Mouse (Mus musculus) lung, postnatal 0 days (tissue): ENCODE measurements around the gene Fli1. TPM values are rescaled to one million over a fixed set of nuclear protein-coding genes. Genes with fewer than 3 reads are reported as not detected.

Experiments used
- ATAC-seq: fragments of 200-750 bp; cut with Nextera tagmentation; 2 replicates; pipeline ENCODE4 v1.8.0; 2017; ENCODE audit warnings: moderate library complexity
- DNase-seq: peaks from one replicate; pipeline ENCODE4 v3.0.0-alpha.2; 2016; ENCODE audit warnings: low spot score
- H3K27ac ChIP-seq: fragments of 300-500 bp; sonication (generic); 2 replicates; pipeline ENCODE4 v1.5.1; 2014; ENCODE audit warnings: antibody characterized with exemption, mild to moderate bottlenecking, low read length, mixed read lengths
- H3K27me3 ChIP-seq: fragments of 300-500 bp; sonication (generic); replicated peaks from 2 replicates; pipeline ENCODE4 v1.6.1; 2014; ENCODE audit warnings: low read length, mixed read lengths; ENCODE audit not compliant: insufficient read depth
- H3K36me3 ChIP-seq: fragments of 300-500 bp; sonication (generic); 2 replicates; pipeline ENCODE4 v1.6.1; 2014; ENCODE audit warnings: low read length, mixed read lengths; ENCODE audit not compliant: insufficient read depth
- H3K4me1 ChIP-seq: fragments of 300-500 bp; sonication (generic); 2 replicates; pipeline ENCODE4 v1.6.1; 2014; ENCODE audit warnings: antibody characterized with exemption, low read depth, low read length, mixed read lengths; ENCODE audit not compliant: insufficient read depth
- H3K4me2 ChIP-seq: fragments of 300-500 bp; sonication (generic); replicated peaks from 2 replicates; pipeline ENCODE4 v1.6.1; 2014; ENCODE audit warnings: low read depth, mild to moderate bottlenecking, low read length, moderate library complexity, mixed read lengths
- H3K4me3 ChIP-seq: fragments of 300-500 bp; sonication (generic); 2 replicates; pipeline ENCODE4 v1.5.1; 2014; ENCODE audit warnings: low read depth, low read length
- H3K9ac ChIP-seq: fragments of 300-500 bp; sonication (generic); replicated peaks from 2 replicates; pipeline ENCODE4 v1.6.1; 2014; ENCODE audit warnings: low read depth, mild to moderate bottlenecking
- H3K9me3 ChIP-seq: fragments of 300-500 bp; sonication (generic); 2 replicates; pipeline ENCODE4 v1.6.1; 2016; ENCODE audit warnings: low read length, mixed read lengths
- CTCF ChIP-seq: IDR thresholded peaks from 2 replicates; pipeline ENCODE4 v1.5.1; 2016; ENCODE audit warnings: antibody characterized with exemption, mild to moderate bottlenecking
- EP300 ChIP-seq: IDR thresholded peaks from 2 replicates; pipeline ENCODE4 v1.6.1; 2016; ENCODE audit warnings: antibody characterized with exemption, mild to moderate bottlenecking, control low read depth
- whole genome bisulfite sequencing: fragments of 180-500 bp; shearing (Covaris S2); extraction: QIAGEN DNeasy Blood & Tissue Kit; methylation state at CpG from one replicate; pipeline ENCODE4 v1.1.7; 2014; 5-methylcytosine and 5-hydroxymethylcytosine counted together
- polyA plus RNA-seq: library from polyadenylated mRNA; unstranded; fragments of >200 nt; fragmentation: Nextera tagmentation; extraction: Ambion mirVana; gene quantifications from 2 replicates; pipeline ENCODE4 v1.2.1, GENCODE M21; 2015

The Fli1 gene
- polyA plus RNA-seq, 1 experiment from 2014 or later: 21.1 TPM

GRCm38 (mm10) chr9:32373656-32374055 is 169.0 kb downstream of the Fli1 start:
- Histone ChIP-seq H3K27ac (no peak overlapping the region), H3K4me3 (no peak overlapping the region), H3K9ac (no peak overlapping the region), H3K36me3 (no peaks in the 10 kb centered on the region), H3K27me3 (no peaks in the 10 kb centered on the region), H3K4me1 (no peaks in the 10 kb centered on the region), H3K4me2 (no peak overlapping the region), H3K9me3 (no peaks in the 10 kb centered on the region)
- DNase-seq (no peak), ATAC-seq (no peak)
- TF ChIP-seq CTCF (no peak), EP300 (no peak)
- WGBS: 94% methylated on average over 6 of the region's 6 CpGs

Other genes with a start within 250 kb of the Fli1 start
- gene Kcnj5, start 198.5 kb downstream of the Fli1 start, polyA plus RNA-seq: 0.63 and 0.86 TPM in 2 replicates
- gene Kcnj1, start 170.4 kb downstream of the Fli1 start, polyA plus RNA-seq: not detected in 2 replicates
- 78.2 and 113 TPM in 2 replicates for gene Ets1, start 93.4 kb upstream of the Fli1 start, polyA plus RNA-seq